Comparison of ENCODE assay signal across 42 mouse cellular contexts in genomic region chr6:67365785-67366184, GRCm38 (mm10). TPM values are rescaled to one million over a fixed set of nuclear protein-coding genes. Genes with fewer than 3 reads are reported as not detected.
"Had no signal": no experiment of that assay in that cellular context is flagged by ENCODE, and none has a peak within 500 bp of the region (broad histone marks: within the 10 kb centered on the region; RNA-seq: fewer than 3 reads in every experiment).

No protein-coding gene starts in this region.

- H3K9ac ChIP-seq: heart, embryonic 12.5 days; heart, embryonic 13.5 days; heart, embryonic 15.5 days; hindbrain, embryonic 12.5 days; hindbrain, embryonic 13.5 days; hindbrain, embryonic 14.5 days; hindbrain, embryonic 15.5 days; intestine, embryonic 15.5 days; kidney, embryonic 15.5 days had no signal

- H3K27me3 ChIP-seq: heart, embryonic 12.5 days; heart, embryonic 13.5 days; heart, embryonic 15.5 days; hindbrain, embryonic 12.5 days; hindbrain, embryonic 13.5 days; hindbrain, embryonic 15.5 days; intestine, embryonic 15.5 days; kidney, embryonic 15.5 days had no signal

- H3K4me3 ChIP-seq: heart, embryonic 10.5 days; heart, embryonic 12.5 days; heart, embryonic 13.5 days; heart, embryonic 15.5 days; hindbrain, embryonic 10.5 days; hindbrain, embryonic 12.5 days; hindbrain, embryonic 13.5 days; hindbrain, embryonic 15.5 days; intestine, embryonic 15.5 days; kidney, embryonic 15.5 days; layer of hippocampus, adult 2 months had no signal

- H3K4me1 ChIP-seq: heart, embryonic 10.5 days; heart, embryonic 12.5 days; heart, embryonic 13.5 days; heart, embryonic 15.5 days; hindbrain, embryonic 10.5 days; hindbrain, embryonic 12.5 days; hindbrain, embryonic 13.5 days; hindbrain, embryonic 15.5 days; intestine, embryonic 15.5 days; kidney, embryonic 15.5 days had no signal

- H3K9me3 ChIP-seq: heart, embryonic 10.5 days; heart, embryonic 12.5 days; heart, embryonic 13.5 days; heart, embryonic 15.5 days; hindbrain, embryonic 10.5 days; hindbrain, embryonic 12.5 days; hindbrain, embryonic 13.5 days; hindbrain, embryonic 15.5 days; intestine, embryonic 15.5 days; kidney, embryonic 15.5 days had no signal

- H3K36me3 ChIP-seq: heart, embryonic 10.5 days; heart, embryonic 12.5 days; heart, embryonic 13.5 days; heart, embryonic 15.5 days; hindbrain, embryonic 10.5 days; hindbrain, embryonic 12.5 days; hindbrain, embryonic 13.5 days; hindbrain, embryonic 15.5 days; intestine, embryonic 15.5 days; kidney, embryonic 15.5 days had no signal

- ATAC-seq: hindbrain, embryonic 16.5 days; hindbrain, postnatal 0 days; inflammation-experienced regulatory T-cells, adult 6 months; intestine, embryonic 15.5 days; intestine, embryonic 16.5 days; intestine, postnatal 0 days had no signal

- H3K4me2 ChIP-seq: heart, embryonic 11.5 days; heart, embryonic 12.5 days; heart, embryonic 13.5 days; heart, embryonic 15.5 days; hindbrain, embryonic 12.5 days; hindbrain, embryonic 13.5 days; hindbrain, embryonic 14.5 days; hindbrain, embryonic 15.5 days; intestine, embryonic 15.5 days; kidney, embryonic 15.5 days had no signal

- H3K27ac ChIP-seq: heart, embryonic 10.5 days; heart, embryonic 13.5 days; heart, embryonic 15.5 days; hindbrain, embryonic 10.5 days; hindbrain, embryonic 12.5 days; hindbrain, embryonic 13.5 days; hindbrain, embryonic 14.5 days; hindbrain, embryonic 15.5 days; hindbrain, postnatal 0 days; intestine, embryonic 15.5 days; kidney, embryonic 15.5 days; kidney, postnatal 0 days; layer of hippocampus, adult 2 months had no signal

- DNase-seq: heart, postnatal 10 days; heart, postnatal 14 days; heart, postnatal 36 days; heart, postnatal 4 days; kidney, adult 11 months; kidney, adult 18-20 months; kidney, adult 2 months; kidney, adult 8-10 months; kidney, adult 9 months; kidney, postnatal 10 days; kidney, postnatal 14 days; kidney, postnatal 25 days; kidney, postnatal 36 days; kidney, postnatal 4 days; layer of hippocampus, adult 9-11 months; layer of hippocampus, postnatal 36 days had no signal

RNA-seq across cellular contexts. Expression of gene Il12rb2, which starts 10.2 kb away (rescaled TPM):
- total RNA-seq: layer of hippocampus, adult 18-20 months; layer of hippocampus, adult 2 months; layer of hippocampus, postnatal 14 days; layer of hippocampus, postnatal 25 days; layer of hippocampus, postnatal 36 days; left cerebral cortex, adult 18-20 months had no signal
- polyA plus RNA-seq: heart, embryonic 12.5 days; heart, embryonic 14.5 days; heart, postnatal 0 days; hindbrain, embryonic 14.5 days; hindbrain, embryonic 15.5 days; hindbrain, postnatal 0 days; intestine, embryonic 14.5 days; intestine, postnatal 0 days; kidney, embryonic 15.5 days; kidney, postnatal 0 days had no signal
